Mouse (Mus musculus) skeletal muscle tissue, adult 2 months (tissue): Measurements from ENCODE around the gene Ell3.
A peak's percentile ranks its signal among the peaks of the same experiment; 100 is the strongest.
"Not testable (repeated sequence)": the region's sequence is repeated elsewhere in the genome, so short reads cannot be mapped to it uniquely, and the experiment has no call there.

Source experiments
- DNase-seq: peaks from one replicate; pipeline ENCODE4 v3.0.0-alpha.2; 2012; ENCODE audit warnings: low read depth, low spot score

Ell3 gene

GRCm38 (mm10) chr2:121444178-121444577 lies at the start of gene Ell3:
Gene Ell3, minus strand, starts transcription at chr2:121444278.
- DNase-seq: no peak

GRCm38 (mm10) chr2:121484403-121484802 lies 40.3 kb upstream of the Ell3 start:
- DNase-seq: not testable (repeated sequence)

- no peak for DNase-seq
Observed at GRCm38 (mm10) chr2:121483576-121483975, 39.5 kb upstream of the Ell3 start.

- not testable (repeated sequence) for DNase-seq
Observed at GRCm38 (mm10) chr2:121480916-121481315, 36.8 kb upstream of the Ell3 start.

- DNase-seq: no peak
Observed at GRCm38 (mm10) chr2:121480498-121480897, 36.4 kb upstream of the Ell3 start.

- no peak for DNase-seq
Observed at GRCm38 (mm10) chr2:121477491-121478266, 33.6 kb upstream of the Ell3 start.

- DNase-seq: not testable (repeated sequence)
Observed at GRCm38 (mm10) chr2:121475306-121475705, 31.2 kb upstream of the Ell3 start.

DNA sequence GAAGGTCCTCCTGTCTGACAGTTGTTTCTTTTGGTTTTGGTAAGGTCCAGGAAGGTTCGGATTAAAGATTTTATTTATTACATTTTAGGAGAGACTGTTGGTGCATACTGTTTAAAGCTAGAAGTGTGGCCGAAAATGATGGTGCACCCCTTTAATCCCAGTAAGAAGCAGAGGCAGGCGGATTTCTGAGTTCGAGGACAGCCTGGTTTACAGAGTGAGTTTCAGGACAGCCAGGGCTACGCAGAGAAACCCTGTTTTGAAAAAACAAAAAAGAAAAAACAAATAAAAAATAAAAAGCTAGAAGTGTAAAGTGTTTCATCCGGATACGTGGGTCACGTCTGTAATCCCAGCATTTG lies 30.1 kb upstream of the Ell3 start:
- no peak for DNase-seq

- peak; percentile 88 for DNase-seq
Observed at GRCm38 (mm10) chr2:121473301-121474179, 29.5 kb upstream of the Ell3 start, which contains the start of gene Mfap1b. Gene Mfap1b, minus strand, starts transcription at chr2:121474067.

GRCm38 (mm10) chr2:121472783-121473182 lies 28.7 kb upstream of the Ell3 start:
- not testable (repeated sequence) for DNase-seq

- DNase-seq: not testable (repeated sequence)
Observed at GRCm38 (mm10) chr2:121468982-121469381, 24.9 kb upstream of the Ell3 start.

GRCm38 (mm10) chr2:121460071-121460470 lies 16.0 kb upstream of the Ell3 start:
- no peak for DNase-seq

DNA sequence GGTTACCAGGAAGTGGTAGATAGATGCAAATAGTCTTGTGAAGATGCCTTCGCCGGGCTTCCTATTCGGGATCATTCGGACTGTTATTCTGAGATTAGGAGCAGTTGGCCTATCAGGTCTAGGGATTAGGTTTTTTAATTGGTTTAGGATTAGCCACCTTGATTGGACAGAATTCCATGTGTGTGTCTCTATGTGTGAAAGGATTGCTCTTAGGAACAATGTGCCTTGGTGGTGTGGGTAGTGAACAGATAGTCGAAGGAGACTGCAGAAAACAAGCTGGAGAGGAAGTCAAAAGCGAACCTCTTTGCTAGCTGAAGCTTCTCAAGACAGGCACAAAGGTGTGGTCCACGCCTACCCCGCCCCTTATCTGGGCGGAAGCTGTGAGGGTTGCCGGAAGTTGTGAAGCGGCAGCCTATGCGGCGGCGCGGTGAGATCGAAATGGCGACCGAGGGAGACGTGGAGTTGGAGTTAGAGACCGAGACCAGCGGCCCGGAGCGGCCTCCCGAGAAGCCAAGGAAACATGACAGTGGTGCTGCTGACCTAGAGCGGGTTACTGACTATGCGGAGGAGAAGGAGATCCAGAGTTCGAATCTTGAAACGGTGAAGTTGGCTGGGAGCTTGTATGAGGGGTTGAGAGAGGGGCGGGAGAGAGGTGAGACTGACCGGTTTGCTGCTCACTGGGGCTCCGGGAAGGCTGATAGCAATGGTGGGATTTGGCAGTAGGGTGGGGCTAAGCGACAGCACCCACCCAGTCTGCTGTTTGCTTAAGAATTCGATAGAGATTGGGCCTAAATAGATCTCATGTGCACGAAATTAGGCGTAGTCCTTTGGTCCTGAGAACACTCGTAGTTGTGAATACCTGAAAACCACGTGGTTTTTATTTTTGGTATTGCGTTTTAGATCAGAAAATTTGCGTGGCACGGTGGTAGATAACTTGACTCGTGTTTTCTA lies 12.9 kb upstream of the Ell3 start, which contains the start of gene Serinc4:
Serinc4 (minus strand) TSS at position 90 of the 951 bp plus-strand sequence.
- peak; percentile 75 for DNase-seq

DNA sequence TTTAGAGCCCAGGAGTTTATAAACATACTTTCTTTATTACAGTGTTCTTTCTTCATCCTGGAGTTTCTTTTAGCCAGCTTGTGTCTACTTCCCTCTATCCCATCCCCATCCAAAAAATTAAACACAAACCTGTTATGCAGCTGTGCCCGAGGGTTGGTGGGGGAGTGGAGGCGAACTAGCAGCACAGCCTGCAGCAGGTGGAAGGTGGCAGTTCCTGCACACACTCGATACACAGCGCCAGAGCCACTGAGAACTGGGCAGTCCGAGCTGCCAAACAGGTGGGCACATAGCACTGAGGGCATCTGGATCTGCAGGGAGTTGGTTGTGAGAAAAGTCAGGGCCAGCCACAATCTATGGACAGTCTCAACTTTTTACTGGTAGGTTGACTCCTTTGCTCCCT lies 11.5 kb upstream of the Ell3 start:
- no peak for DNase-seq

DNA sequence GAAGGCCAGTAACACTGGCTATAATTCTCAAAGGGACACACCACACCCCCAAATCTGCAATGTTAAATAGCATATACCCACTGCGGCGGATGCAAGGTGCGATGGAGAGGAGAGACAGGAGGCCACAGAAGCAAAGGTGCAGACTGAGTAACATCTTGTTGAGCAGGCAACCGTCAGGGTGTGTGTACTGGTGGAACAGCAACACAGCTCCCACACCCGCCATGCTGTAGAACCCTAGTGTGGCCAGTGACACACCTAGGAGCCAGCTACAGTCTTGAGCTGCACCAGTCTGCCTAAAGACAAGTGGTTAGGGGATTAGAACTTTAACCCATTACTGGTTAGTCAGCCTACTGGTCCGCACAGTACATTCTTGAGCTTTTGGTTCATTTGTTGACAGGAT lies 9.8 kb upstream of the Ell3 start:
- DNase-seq: no peak

DNA sequence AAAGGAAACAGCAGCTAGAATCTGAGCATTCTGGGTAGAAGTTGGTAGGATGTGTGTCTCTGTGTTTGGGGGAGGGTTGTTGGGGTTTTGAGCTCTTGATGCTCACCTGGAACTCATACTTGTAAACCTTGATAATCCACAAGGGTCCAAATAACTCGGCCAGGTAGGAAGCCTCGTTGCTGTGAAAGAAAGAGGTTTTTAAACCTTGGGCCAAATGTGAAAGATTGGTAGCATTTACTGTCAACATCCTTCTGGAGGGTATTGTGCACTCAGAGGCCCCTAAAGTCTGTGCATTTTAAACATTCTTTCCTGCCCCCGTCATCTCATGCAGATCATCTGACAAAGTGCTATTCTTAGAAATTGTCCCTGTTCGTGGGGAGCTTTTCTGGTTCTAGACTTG lies 8.9 kb upstream of the Ell3 start, which contains the start of gene Hypk:
Hypk (plus strand) TSS at position 301 of the 400 bp plus-strand sequence.
- no peak for DNase-seq

DNA sequence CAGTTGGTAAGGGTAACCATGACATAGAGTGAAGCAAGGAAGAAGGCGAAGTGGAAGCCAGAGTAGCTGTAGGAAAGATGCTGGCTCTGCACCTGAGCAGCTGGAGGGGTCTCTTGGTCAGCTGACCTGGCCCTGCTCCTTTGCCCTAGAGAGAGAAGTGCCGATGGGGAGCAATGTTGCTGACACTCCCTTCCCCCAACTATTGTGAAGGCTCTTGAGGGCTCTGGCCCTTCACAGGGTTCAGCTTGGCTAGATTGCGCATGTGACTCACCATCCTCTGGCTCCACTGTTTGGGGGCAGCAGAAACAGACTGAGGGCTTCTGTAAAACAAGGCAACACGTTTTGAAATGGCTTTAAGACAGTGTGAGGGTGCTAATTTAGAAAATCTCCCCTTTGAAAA lies 8.3 kb upstream of the Ell3 start:
- no peak for DNase-seq

GRCm38 (mm10) chr2:121450093-121450492 lies 6.0 kb upstream of the Ell3 start:
- no peak for DNase-seq

DNA sequence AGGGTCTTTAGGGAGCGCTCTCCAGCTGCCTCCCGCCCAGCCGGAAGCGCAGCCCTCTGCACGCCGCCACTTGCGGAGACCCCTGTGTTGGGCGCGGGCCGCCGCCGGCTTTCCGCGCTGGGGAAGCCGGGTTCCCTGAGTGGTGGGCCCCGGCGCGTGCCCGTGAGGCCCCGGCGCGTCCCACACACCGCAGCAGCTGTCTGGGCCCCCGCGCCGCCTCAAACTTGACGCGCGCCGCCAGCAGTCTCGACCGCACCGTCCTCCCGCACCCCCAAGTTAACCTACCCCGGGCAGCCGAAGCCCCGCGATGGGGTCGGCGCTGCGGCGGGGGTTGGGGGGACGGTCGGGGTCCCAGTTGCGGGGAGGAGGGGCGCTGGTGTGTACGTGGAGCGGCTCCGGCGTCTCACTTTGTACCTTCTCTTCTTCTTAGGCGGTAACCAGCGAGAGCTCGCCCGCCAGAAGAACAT lies 5.5 kb upstream of the Ell3 start:
- no peak for DNase-seq

- DNase-seq: peak; percentile 99
Observed at GRCm38 (mm10) chr2:121448739-121449535, 4.9 kb upstream of the Ell3 start, which contains the start of gene Serf2. Gene Serf2, plus strand, starts transcription at chr2:121449195.
